Mouse (Mus musculus): ENCODE results near the gene Tomm40l.

- TF ChIP-seq CTCF (IDR thresholded peaks at IDR 0.05; ENCODE audit: low read depth) = no peak
- TF ChIP-seq EP300 (IDR thresholded peaks at IDR 0.05; ENCODE audit: low read depth) = no peak
These were observed 30.0 kb downstream of the Tomm40l start for GRCm38 (mm10) chr1:171192283-171192682.
